Mouse (Mus musculus) testis, adult 2 months (tissue): ENCODE data around the gene Pik3r1.

Experiments used
- CTCF ChIP-seq: fragments of 200-500 bp; IDR thresholded peaks from 2 replicates; pipeline ENCODE4 v1.5.1; 2012; ENCODE audit warnings: low read depth, mild to moderate bottlenecking, inconsistent platforms, low read length, moderate library complexity; ENCODE audit not compliant: control insufficient read depth, insufficient read depth, insufficient replicate concordance
- POLR2A ChIP-seq: fragments of 200-500 bp; IDR thresholded peaks from 2 replicates; pipeline ENCODE4 v1.6.1; 2012; ENCODE audit warnings: low read depth, mild to moderate bottlenecking, inconsistent platforms, low read length, moderate library complexity; ENCODE audit not compliant: control insufficient read depth

DNA sequence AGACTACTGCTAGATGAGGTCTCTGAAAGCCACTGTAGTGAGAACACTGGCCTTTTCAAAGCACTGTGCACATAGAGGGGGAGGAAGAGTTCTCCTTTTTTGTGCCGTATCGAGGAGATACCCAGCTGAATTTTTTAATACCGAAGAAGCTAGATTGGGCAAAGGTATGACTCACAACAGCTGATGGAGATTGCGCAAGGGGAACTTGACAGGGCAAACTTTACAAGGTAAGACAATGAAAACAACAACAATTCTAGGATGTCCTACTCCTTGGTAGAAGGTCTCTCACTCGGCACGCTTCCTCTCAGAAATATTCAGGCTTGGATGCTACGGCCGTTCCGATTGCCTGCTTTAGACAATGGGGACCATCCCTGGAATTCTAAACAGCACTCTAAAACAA is 55.9 kb downstream of the Pik3r1 start:
- TF ChIP-seq CTCF (no peak), POLR2A (no peak)
